Mouse (Mus musculus) heart, adult 8-10 months (tissue): ENCODE data around the gene 4930579F01Rik. TPM values are rescaled to one million over a fixed set of nuclear protein-coding genes. Genes with fewer than 3 reads are reported as not detected.
A peak's percentile ranks its signal among the peaks of the same experiment; 100 is the strongest.

ENCODE experiments used
- DNase-seq: peaks from one replicate; pipeline ENCODE4 v3.0.0; 2022; ENCODE audit warnings: low spot score
- total RNA-seq, 4 experiments: library from RNA; stranded (reverse); gene quantifications; 2 replicates each; pipeline ENCODE4 v1.2.4; 2022

4930579F01Rik gene
- total RNA-seq, 4 experiments from 2014 or later: not detected

GRCm38 (mm10) chr3:138216091-138216490 lies 22.5 kb upstream of the 4930579F01Rik start:
- DNase-seq: no peak

- DNase-seq: no peak
Measured at GRCm38 (mm10) chr3:138215395-138215989, 21.9 kb upstream of the 4930579F01Rik start.

DNA sequence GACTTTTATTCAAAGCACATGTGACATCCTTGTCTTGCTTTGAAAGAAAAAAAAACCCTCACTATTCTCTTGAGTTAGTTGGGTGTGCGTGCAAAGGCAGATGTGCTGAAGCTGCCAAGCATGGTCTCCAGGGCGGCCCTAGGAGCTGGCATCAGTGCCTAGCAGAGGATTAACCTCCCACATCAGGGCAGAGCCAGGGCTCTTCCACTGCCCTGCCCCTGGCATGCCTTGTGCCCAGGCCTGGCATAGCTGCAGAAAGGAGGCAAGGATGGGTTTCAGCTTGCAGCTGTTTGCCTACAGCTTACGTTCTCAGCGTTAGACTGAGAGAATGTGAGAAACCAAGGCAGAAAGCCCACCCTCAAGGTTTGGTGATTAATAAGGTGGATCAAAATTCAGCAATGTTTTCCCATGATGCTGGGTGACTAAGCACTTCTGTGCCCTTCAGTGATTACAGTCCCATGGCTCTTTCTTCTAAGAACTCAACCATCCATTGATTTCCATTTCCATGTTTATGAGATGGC lies 18.9 kb upstream of the 4930579F01Rik start:
- no peak for DNase-seq

GRCm38 (mm10) chr3:138210432-138211075 lies 16.9 kb upstream of the 4930579F01Rik start:
- no peak for DNase-seq

- no peak for DNase-seq
Measured at GRCm38 (mm10) chr3:138208821-138209220, 15.2 kb upstream of the 4930579F01Rik start.

GRCm38 (mm10) chr3:138198722-138199068 lies 5.1 kb upstream of the 4930579F01Rik start:
- DNase-seq: no peak

DNA sequence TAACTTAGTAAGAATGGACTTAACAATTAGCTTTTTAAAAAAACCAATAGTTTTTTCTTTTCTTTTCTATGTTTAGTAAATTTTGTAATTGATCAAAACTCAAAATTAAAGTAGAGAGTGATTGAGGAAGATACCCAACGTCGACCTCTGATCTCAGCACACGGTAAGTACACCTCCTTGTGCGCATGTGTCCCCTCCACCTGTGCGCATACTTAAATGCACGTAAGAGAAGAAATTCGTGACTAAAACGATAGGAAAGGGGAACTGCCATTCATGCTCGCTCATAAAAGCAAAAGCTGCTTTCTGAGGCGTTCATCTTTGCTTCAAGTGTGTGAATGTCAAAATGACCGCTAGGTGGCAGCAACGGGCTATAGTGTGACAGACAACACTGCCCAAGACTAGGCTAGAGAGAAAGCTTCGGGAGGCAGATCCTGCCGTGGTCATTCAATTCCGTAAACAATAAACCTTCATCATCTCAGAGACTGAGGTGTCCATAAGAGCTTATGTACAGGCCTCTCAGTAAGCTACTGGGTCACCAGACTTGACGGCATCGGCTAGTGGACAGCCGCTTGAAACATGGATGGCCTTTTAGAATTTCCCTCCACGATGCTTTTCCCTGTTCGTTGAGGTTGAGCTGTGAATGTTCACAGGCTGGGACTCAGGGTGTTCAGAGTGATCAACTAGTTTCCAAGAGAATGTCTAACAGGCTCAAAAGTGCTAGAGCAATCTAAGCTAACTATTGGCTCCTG lies 4.5 kb upstream of the 4930579F01Rik start:
- peak; percentile 79 for DNase-seq

DNA sequence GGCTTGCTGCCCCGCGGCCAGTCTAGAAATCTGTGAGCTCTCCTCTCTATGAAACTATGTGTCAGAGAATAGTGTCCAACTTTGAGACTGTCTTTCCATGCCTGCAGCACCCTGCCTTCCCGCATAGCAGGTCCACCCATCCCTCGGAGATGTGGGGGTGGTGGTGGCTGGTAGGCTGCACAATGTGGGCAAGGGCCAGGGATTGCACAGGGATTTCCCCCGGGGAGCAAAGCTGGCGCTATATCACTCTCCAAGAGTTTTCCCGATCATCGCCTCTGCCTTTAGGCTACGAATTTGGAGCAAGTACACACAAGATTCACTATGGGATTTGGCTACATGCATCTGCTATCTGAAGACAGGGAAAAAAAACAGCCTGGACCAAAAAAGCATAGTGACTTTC lies 3.9 kb upstream of the 4930579F01Rik start:
- no peak for DNase-seq

DNA sequence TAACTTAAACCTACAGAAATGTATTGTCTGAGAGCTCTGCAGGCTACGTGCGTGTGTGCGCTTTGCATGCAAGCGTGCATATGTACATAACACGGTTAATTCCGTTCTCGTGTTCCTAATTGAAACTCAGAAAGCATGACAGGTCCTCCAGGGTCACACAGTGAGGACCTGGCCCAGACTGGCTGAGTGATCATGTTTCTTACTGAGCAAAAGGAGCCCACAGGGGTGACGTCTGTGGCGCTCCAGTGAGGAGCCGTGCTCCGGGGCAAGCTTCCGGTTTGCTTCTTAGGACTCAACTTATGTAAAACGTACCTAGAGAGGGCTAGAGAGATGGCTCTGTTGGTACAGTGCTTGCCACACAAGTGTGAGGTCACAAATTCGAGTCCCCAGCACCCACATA lies 3.5 kb upstream of the 4930579F01Rik start:
- no peak for DNase-seq

- DNase-seq: peak; percentile 7
Measured at GRCm38 (mm10) chr3:138192260-138192659, 1.4 kb downstream of the 4930579F01Rik start.

DNA sequence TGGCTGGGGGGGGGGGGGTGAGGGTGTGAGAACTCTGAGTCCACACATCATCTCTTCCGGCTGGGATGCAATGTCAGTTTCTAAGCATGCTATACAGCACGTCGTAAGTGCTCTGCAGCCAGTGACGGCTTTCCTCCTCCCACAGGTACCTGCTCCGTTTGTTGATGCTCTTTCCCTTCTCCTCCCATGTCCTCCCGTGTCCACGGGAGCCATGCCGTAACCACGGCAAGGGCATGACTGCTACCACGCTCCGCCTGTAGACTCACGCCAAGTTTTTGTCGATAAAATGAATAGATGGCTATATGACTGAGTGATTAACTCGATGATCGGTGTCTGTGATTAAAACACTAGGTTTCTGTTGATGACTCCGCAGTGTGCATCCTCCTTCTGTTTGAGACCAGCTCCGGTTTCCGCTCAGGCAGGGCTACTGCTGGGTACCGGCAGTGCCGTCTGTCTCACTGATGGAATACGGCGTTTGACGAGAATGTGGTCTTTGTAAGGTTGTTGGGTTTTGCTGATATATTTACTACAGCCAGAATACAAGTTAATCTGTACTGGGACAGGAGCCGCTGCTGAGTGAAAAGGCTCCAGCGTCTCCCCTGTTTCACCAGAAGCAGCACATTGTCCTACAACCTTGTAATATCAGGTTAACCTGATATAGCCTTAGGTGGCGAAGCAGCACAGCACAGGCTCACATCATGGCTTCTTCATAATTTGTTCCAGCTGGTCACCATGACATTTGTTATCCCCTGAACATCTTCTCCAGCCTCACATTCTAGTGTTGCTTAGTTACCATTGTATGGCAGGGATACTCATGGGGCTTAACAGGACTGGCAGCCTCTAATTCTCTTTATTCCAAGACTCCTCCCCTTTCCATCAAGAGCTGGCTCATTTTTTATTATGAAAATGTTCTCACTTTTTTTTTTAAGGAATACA lies 7.4 kb downstream of the 4930579F01Rik start:
- no peak for DNase-seq

- DNase-seq: peak; percentile 20
Measured at GRCm38 (mm10) chr3:138185290-138185689, 8.3 kb downstream of the 4930579F01Rik start.

- DNase-seq: no peak
Measured at GRCm38 (mm10) chr3:138183371-138183770, 10.3 kb downstream of the 4930579F01Rik start.

DNA sequence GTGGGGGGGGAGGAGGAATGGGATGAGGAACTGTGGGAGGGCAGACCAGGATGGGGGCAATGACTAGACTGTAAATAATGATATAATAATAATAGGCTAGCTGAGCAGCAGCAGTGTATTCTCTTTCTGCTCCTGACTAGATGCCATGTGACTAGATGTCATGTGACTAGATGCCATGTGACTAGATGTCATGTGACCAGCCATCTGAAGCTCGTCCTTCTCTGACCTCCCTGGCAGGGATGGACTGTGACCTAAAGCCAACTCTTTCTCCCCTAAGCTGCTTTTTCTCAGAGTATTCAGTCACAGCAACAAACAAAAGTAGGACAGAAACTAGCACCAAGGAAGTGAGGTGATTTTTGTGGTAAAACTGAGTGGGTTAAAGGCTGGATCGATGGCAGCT lies 11.6 kb downstream of the 4930579F01Rik start:
- DNase-seq: no peak

- DNase-seq: no peak
Measured at GRCm38 (mm10) chr3:138175551-138175950, 18.1 kb downstream of the 4930579F01Rik start.

DNA sequence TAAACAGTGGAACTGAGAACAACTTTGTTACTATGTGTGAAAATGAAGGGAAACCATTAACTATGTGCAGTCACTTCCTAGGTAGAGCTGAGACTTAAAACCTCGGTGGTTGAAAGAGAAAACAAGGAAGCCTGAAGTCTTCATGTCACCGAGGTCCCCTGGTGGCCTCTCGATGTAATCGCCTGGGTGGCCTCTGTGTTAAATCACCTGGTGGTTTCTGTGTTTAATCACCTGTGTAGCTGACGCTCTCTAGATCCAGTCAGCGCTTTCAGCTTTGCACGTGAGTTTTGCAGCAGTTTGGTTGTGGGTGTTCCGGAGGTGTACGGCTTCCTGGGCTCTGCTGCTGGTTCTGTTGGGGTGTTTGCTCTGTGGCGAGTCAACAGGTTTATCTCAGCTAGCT lies 20.3 kb downstream of the 4930579F01Rik start:
- DNase-seq: no peak

DNA sequence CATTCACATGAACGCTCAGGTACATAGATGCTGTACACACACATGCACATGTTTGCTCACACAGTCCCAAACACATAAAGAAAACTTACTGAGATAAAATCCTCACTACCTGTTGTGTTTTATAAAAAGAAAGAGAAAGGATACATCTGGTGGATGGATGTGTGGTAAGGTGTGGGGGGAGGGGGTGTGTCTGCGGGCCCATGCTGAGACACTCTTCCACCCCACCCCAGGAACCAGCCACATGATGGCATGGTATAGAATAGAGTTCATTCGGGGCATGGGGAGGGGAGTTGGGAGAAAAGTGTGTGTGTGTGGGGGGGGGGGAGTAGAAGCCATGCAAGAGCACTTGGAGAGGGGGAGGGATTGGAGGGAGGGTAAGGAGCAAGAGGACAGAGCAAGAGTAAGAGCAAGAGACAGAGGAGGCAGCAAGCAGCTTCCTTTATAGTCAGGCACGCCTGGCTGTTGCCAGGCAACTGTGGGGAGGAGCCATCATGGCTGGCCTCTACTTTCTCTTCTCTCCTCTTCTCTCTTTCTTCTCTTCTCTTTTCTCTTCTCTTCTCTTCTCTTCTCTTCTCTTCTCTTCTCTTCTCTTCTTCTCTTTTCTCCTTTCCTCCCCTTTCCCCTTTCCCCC lies 31.0 kb downstream of the 4930579F01Rik start:
- DNase-seq: no peak

- no peak for DNase-seq
Measured at GRCm38 (mm10) chr3:138161623-138162022, 32.0 kb downstream of the 4930579F01Rik start.

DNA sequence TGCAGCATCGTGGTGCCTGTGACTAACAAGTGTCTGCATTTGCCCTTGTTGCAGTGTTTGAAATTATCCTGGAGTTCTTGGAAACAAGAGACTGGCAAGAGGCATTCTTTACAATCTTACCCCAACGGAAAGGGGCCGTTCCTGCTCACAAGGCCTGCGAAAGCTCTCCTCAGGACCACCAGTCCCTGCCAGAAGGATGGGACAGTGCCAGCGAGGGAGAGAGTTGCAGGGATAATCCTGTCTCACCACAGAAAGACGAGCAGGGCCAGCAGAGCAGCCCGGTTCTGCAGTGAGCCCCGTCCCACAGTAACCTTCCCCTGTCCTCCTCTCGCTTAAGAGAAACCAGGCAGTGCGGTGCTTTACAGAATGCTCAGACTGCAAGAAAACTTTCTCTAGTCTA lies 37.0 kb downstream of the 4930579F01Rik start:
- no peak for DNase-seq

DNA sequence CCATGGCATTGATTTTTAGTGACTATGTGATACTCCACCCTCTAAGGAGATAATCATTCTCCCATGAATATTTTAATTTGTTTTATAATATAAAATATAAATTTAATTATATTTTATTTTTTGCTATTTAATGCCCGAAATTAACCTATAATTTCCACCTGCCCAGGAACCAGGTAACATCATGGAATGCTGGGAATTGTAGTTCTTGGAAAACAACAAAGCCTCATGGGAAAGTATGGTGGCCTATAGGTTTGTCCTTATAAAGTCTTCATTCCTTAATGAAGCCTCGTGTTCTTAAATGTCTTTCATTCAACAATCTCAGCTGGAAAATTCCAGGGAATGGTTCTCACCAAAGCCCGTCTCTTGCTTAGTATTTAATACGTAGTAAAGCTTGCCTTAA lies 38.6 kb downstream of the 4930579F01Rik start:
- no peak for DNase-seq

- DNase-seq: no peak
Measured at GRCm38 (mm10) chr3:138148811-138149210, 44.8 kb downstream of the 4930579F01Rik start.
